Mouse (Mus musculus) cerebellum, postnatal 36 days (tissue): ENCODE results near the gene Tcf20.

Experiments used
- DNase-seq, 2 experiments: peaks; one replicate each; pipeline ENCODE4 v3.0.0; 2021 to 2022; ENCODE audit warnings: mixed read lengths in 2 of 2

Gene Tcf20

DNA sequence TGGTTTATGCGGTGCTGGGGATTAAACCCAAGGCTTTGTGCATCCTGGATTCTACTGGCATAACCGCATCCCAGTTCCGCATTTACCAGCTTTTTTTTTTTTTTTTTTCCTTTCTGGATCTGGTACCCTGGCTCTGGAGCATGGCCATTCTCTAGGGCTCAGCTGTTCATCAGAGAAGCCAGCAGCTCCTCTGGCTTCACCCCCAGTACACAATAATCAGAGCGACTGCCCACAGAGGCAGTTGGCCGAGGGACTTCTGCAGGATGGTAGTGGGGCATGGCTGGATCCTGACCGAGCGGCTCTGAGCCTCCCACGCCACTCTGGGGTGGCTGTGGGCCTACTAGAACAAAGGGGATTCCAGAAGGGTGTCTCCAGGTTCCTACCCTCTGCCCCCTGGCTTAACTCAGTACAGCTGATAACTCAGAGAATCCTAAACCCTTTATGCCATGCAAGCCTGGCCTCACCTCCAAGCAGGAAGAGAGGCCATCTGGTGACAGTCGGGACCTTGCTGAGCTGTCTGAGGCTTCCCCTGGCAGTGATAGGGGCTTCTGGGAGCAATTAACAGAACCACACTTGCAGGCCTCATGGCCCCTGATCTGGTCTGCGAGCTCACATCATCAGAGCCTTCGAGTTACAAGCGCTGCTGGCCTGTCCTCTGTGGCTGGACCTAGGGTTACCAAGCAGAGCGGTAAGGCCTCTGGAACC, 4.6 kb upstream of the Tcf20 start:
- peak; percentile 50 to 51 for DNase-seq

DNA sequence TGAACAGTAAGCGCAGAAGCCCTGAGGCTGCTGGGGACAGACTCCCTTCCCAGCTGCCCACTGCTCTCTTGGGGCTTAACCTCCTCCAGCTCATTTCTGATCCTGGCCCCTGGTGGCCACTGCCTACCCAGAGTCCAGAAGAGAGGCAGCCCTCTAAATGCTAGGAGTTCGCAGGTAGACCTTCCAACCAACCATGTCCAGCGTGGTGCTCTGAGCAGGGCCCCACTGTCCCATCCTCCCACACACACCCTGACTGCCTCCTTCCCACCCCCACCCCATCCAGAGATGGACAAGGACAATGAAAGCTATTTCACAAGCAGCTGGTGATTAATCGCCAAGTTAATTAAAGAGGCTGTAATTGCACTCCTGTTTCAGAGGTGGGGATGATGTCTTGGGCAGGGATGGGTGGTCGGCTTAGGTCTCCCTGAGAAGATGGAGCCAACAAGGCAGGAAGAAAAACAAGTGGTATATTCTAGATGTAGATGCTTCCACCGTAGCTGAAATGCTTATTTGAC, 1.6 kb upstream of the Tcf20 start:
- DNase-seq: no peak

DNA sequence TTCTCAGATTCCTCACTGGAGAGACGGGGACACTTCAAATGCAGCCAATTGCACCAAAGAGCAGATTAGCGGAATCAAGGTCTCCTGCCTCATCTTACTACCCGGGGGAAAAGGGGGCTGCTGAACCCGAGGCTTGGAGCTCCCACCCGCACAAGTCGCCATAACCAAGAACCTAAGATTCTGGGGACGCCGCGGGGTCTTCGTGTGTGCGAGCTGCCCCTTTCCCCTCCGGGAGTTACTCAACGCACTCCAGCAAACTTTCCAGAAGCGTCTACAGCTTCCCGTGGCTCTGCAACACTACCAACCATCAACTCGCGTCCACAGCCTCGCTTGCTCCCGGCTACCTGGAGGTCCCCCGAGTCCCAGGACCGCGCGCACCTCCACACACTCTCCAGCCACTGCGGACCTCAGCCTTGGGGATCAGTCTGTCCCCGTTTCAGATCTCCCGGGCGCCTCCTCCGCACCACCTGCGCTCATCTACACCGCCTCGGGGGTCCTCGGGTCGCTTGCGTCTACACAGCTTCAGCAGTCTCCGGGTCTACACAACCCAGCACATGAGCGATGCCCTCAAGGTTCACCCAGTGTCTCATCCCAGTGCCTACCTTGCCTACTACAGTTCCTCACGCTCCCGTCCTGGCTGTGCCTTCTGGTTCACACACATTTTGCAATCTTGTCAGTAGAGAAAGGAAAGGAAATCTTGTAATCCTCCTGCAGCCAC, 499 bp downstream of the Tcf20 start:
- DNase-seq: no peak

DNA sequence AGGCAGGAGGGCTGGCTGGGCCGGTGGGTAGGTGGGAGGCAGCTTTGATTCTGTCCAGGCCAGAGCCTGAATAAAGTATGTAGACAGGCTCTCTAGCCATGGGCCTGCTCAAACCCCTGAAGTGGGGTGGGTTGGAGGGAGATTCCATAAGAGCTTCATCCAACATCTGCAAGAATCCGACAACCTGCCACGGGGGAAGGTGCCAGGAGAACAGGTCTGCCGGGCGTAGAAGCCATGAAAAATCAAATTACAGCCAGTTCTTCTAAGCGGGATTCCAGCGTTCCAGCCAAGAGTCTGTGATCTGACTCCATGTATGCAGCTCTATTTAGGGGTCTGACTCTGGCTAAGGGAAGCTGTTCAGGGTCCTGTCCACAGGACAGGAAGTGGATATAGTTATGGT, 3.1 kb downstream of the Tcf20 start:
- DNase-seq: no peak

GRCm38 (mm10) chr15:82984097-82984496, 3.6 kb downstream of the Tcf20 start:
- DNase-seq: no peak

GRCm38 (mm10) chr15:82983416-82984026, 4.2 kb downstream of the Tcf20 start:
- DNase-seq: no peak

DNA sequence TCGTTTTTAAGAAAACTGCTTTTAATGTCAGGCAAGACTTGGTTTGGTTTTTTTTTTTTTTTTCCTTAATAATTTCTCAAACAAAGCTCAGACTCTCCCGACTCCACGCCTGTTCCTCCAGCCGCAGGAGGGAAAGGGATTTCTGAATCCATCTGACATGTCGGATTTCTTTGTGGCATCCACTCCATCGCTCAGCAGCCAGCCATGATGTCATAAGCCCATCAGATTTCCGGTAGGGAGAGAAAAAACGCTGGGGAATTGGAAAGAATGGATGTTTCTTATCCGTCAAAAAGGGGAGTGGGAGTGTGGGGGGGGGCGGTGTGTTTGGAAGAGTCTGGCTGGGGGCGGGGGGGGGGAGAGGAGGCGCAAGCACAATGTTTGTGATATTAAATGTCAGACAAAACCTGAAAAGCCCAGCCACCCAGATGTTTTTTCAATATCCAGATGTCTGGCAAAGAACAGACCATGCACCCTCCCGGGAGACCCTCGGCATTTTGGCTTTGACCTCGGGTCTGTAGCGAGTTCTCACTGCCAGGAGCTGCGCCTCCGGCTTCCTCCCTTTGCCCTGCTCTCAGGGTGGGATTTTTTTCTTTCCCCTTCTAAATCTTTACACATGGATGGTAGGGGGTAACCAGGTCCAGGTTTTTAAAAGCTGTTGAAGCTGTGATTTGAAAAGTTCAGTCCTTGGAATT, 4.8 kb downstream of the Tcf20 start:
- no peak for DNase-seq

DNA sequence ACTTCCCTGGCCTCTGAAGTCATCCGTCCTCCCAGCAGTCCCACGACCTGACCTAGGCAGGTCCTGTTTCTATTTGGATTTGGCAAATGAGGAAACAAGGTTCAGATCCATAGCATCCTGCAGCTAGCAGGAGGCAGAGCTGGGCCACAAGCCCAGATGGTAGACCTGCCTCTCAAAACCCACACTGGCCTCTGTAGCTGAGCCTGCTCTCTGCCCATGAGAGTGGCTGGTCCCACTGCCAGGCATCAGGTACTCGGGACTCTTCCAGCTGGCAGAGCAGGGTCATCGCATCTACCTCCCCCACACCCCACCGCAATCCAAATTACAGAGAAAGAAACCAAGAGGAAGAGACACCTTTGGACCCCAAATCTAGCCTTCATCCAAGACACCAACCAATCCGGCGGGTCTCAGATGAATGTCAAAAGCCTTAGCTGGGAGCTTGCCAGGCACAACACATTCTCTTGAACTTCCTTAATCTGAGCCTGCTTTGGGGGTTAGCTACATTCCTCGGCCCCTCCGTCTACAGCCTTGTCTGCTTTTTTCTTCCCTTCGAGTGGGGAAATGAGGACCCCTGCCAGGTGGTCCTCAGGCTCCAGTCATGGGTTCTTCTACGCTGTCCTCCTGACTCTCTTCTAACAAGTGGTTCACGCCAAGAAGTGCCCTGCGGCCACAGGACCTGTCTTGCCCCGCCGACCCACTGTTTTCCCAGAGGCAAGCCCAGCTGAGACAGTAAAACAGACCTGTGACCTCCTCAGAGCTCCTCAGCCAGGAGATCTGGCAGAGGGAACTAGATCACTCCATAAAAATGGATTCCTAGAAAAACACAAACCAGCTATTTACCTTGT, 5.8 kb downstream of the Tcf20 start:
- no peak for DNase-seq

GRCm38 (mm10) chr15:82979531-82979930, 8.1 kb downstream of the Tcf20 start:
- no peak for DNase-seq

DNA sequence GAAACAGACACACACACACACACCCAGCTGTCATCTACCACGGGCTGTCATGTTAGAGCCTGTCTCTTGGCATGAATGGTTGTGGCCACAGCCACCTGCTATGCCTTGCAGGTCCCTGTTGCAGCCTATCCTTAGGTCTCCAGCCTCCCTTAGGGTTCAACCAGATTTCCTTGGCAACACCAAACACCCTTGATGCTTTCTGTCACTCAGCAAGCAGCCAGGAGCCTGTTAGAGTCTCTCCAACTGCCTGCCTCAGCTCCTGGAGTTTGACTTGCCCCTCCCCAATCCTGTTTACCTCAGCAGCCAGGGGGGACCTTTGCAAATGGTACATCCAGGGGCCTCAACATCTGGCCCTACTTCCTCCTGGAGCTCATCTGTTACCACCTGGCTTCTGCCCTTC, 13.2 kb downstream of the Tcf20 start:
- DNase-seq: no peak

DNA sequence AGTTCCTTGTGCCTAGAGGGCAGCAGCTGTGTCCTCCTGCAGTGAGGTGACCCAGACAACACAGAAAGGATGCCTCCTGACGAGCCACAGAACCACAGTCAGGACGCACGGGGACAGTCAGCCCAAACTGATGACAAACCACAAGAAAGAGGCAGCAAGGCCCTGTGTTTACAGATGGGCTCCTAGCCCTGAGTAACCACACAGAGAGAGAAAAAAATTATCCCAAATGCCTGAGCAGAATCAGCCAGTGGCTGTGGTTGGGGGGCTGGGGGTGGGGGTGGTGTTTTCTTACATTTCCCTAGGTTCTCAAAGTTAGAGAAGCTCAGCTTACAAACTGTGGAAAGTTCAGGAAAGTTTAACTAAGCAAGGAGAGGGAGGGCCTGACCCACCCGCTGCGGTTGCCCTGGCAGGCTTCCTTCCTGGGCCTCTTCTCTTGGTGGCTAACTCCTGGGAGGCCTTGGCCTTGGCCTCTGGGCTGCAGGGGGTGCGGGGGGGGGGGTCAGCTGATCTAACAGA, 18.4 kb downstream of the Tcf20 start:
- no peak for DNase-seq

GRCm38 (mm10) chr15:82968449-82968848, 19.2 kb downstream of the Tcf20 start:
- DNase-seq: peak; percentile 75 to 86

GRCm38 (mm10) chr15:82967947-82968346, 19.7 kb downstream of the Tcf20 start:
- DNase-seq: no peak

DNA sequence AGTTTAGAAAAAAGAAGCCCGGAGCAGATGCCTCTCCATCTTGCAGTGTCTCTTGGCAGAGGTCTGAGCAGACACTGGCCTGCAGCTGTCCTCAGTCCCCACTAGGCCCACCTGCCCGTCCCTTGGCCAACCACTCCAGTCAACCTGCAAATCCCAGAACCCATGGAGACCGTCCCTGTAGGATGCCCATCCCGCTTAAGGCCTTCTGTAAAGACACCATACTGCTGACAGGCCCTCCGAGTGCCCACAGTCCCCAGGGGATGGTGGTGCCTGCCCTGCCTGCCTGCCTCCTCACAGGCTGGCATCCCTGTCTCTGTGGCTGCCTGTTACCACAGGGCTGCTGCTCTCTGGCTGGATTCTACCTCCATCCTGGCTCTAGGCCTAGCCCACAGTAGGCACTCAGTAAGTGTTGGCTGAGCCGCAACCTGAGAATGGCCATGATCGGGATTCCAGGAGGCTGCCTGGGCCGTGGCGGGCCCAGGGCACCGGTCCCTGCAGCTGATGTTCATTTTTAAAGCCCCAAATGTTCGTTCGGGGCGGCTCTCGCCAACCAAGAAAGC, 23.3 kb downstream of the Tcf20 start:
- DNase-seq: peak; percentile 57 to 60

- no peak for DNase-seq
Measured at GRCm38 (mm10) chr15:82963556-82964156, 24.0 kb downstream of the Tcf20 start.

DNA sequence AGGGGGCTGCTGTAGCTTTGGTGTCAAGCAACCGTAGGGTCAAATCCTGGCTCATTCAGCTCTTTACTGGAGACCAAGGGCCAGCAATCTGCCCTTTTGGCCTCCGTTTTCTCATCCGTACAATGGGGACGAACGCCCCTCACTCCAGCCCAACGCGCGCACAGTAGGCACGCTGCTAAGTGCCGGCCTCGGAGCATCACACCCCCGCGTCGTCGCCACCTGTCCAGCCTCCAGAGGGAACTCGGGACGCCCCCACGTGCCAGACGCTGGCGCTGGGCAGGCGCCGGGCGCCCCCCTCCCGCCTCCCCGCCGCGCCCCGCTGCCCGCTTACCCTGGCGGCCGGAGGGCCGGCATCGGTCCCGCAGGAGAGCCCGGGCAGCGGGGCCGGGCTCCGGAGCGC, 24.6 kb downstream of the Tcf20 start:
- DNase-seq: no peak

DNA sequence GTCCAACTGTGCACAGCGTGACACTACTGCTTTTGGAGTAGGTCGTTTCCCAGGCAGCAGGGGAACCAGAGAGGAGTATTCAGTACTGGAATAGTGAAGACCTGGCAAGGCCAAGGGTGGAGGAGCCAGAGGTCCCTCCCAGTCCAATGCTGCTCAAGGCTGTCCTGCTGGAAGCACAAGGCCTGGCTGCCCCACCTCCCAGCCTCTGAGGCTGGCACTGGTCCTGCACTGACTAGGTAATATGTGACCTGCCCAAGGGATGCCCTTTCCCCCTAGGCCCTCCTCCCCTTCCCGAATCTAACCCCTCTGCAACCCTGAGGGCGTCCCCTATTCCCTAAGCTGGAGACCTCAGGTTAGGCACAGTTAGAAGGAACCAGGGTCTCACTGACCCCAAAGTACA, 25.1 kb downstream of the Tcf20 start:
- DNase-seq: no peak

DNA sequence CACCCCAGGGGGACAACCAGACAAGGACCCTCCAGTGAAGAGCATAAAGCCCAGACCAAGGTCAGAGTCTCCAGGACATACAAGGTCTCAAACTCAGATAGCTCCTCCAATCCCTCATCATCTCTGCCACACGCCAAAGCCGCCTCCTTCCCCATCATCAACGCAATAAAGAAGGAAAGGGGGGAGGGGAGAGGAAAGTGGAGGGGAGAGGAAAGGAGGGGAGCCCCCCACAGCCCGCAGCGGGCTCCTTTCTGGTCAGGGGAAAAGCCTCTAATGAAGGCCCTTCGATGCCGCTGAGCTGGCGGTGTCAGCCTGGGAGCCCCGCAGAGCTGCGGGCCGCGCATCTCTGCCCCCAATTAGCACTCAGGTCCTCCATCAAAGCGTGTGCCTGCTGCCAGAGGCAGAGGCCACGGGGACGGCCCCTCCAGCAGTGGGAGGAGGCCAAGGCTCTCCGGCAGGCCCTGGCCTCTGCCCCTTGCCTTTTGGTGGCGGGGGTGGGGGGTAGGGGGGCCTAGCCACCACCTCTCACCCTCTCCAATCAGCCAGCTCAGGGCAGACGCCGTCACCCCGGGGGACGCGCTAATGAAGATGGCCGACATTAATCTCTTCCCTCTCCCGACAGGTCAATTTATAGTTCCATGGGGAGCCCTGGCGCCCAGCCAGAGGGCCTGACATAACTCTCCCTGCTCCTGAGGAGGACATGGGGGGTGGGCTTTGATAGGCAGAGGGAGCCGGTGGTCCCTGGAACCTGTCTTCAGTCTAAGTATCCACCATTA, 26.7 kb downstream of the Tcf20 start:
- peak in 1 of 2 experiments; percentile 43 for DNase-seq

DNA sequence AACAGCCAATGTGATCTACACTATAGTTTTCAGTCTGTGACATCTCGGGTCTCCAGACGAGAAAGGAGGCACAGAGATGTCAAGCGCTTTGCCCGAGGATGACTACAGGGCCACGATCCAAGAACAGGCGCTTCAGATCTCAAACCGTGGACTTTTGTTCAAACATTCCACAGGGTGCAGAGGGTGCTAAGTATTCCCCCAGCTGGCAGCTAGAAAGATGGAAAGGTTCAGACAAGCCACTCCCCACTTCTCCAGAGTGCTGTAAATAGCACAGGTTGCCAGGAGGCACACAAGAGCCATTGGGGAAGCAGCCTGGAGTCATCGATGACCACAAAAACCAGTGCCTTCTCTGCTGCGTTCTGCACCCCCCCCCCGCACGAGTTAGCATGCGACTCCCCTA, 28.5 kb downstream of the Tcf20 start:
- no peak for DNase-seq

DNA sequence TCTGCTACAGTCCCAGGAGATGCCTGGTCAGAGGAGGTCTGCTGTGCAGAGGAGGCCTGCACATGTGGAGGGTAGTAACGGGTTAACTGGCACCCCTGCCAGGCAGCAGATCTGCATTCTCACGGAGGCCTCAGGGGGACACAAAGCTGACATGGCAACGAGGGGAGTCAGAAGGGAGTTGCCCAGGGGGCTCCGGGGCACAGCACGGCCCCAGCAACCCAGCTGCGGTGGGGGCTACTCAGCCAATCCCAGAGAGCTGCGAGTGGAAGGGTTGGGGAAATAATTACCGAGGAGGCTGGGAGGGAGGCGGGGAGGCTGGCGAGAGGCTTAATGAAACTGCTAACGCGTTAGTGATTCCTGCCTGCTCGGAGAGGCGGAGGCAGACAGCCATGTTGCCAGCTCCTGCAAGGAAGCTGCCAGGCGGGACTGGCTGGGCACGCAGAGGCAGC, 29.4 kb downstream of the Tcf20 start:
- DNase-seq: no peak
